In genomic region chr4:126325281-126325861, GRCm38 (mm10) we compare ENCODE assay signal across 9 mouse cellular contexts. TPM values are rescaled to one million over a fixed set of nuclear protein-coding genes. Genes with fewer than 3 reads are reported as not detected.
DNase-seq lines count a peak whose midpoint lies in the region; ATAC-seq lines count a peak whose summit lies in the region.
"Had no signal": no experiment of that assay in that cellular context is flagged by ENCODE, and none has a peak within 500 bp of the region (broad histone marks: within the 10 kb centered on the region; RNA-seq: fewer than 3 reads in every experiment).

TSS of gene Tekt2 (minus strand) at chr4:126325688.

- H3K4me3 ChIP-seq in neural tube, embryonic 13.5 days = no peak within 1 kb of the TSS
- H3K4me3 ChIP-seq in liver, embryonic 13.5 days (replicated peaks) = peak within 1 kb of the TSS; percentile 4; the same call in 1 of the 2 replicates

- no peaks in the 10 kb centered on the region for H3K36me3 ChIP-seq in neural tube, embryonic 13.5 days
- no peaks in the 10 kb centered on the region for H3K36me3 ChIP-seq in liver, embryonic 13.5 days

- no peak for ATAC-seq in neural tube, embryonic 13.5 days (ENCODE audit: low read depth)
- no peak for ATAC-seq in liver, embryonic 13.5 days (ENCODE audit: low read depth)

- H3K27ac ChIP-seq in neural tube, embryonic 13.5 days (replicated peaks) = no peak within 1 kb of the TSS
- no peak within 1 kb of the TSS for H3K27ac ChIP-seq in liver, embryonic 13.5 days

- peak within 1 kb of the TSS; percentile 38 for H3K4me2 ChIP-seq in neural tube, embryonic 13.5 days
- H3K4me2 ChIP-seq in liver, embryonic 13.5 days = peak within 1 kb of the TSS; percentile 33; the same call in 1 of the 2 replicates

- H3K9me3 ChIP-seq in neural tube, embryonic 13.5 days = no peaks in the 10 kb centered on the region
- no peaks in the 10 kb centered on the region for H3K9me3 ChIP-seq in liver, embryonic 13.5 days (replicated peaks)

- peaks cover 22% of the 10 kb centered on the region for H3K4me1 ChIP-seq in neural tube, embryonic 13.5 days (replicated peaks)
- peaks cover 21% of the 10 kb centered on the region for H3K4me1 ChIP-seq in liver, embryonic 13.5 days (replicated peaks)

- 10% methylated on average over 23 of the region's 23 CpGs for WGBS in neural tube, embryonic 13.5 days
- WGBS in liver, embryonic 13.5 days (ENCODE audit: insufficient replicate concordance) = 18% methylated on average over 23 of the region's 23 CpGs

- peak; percentile 57 to 59 for DNase-seq in cerebellum, postnatal 14 days
- no peak for DNase-seq in cerebellum, adult 11-12 months
- no peak for DNase-seq in neural tube, embryonic 10.5 days (ENCODE audit: extremely low spot score, low spot score)
- no peak for DNase-seq in liver, embryonic 13.5 days
- DNase-seq in urinary bladder, adult 2 months (ENCODE audit: low spot score) = peak; percentile 32
- no peak for DNase-seq in right cerebral cortex, postnatal 36 days (ENCODE audit: low spot score in 2 of 2)
- no peak for DNase-seq in adrenal gland, adult 2 months

- H3K27me3 ChIP-seq in neural tube, embryonic 13.5 days = peaks cover 32% of the 10 kb centered on the region
- H3K27me3 ChIP-seq in liver, embryonic 13.5 days = peaks cover 37% of the 10 kb centered on the region

- H3K9ac ChIP-seq in neural tube, embryonic 13.5 days = peak within 1 kb of the TSS; percentile 34
- no peak within 1 kb of the TSS for H3K9ac ChIP-seq in liver, embryonic 13.5 days

RNA-seq across cellular contexts. Expression of gene Tekt2, which starts in this region (rescaled TPM):
- polyA plus RNA-seq in neural tube, embryonic 13.5 days (2015; fragmentation: Nextera tagmentation; extraction: Ambion mirVana) = 6.6 and 6.7 TPM in 2 replicates
- 0.51 and 0.53 TPM in 2 replicates for polyA plus RNA-seq in liver, embryonic 13.5 days (2015; fragmentation: Nextera tagmentation; extraction: Ambion mirVana)
- polyA plus RNA-seq in urinary bladder, adult 2 months (2012; rRNA removed) = 25.8 and 40.1 TPM in 2 replicates
- total RNA-seq in adrenal gland, adult 2 months (2021) = 1 to 10 TPM; 3.2 to 3.3 TPM
- 2.9 and 4.8 TPM in 2 replicates for polyA plus RNA-seq in adrenal gland, adult 2 months (2012; rRNA removed)
- total RNA-seq: common myeloid progenitor, adult 5-6 weeks had no signal

Comparison
In these comparisons a context has a peak if more than half of its experiments do, and no peak if none do; other contexts are left out.
1. DNase-seq: peak in cerebellum, postnatal 14 days (2 of 2) and urinary bladder, adult 2 months (single experiment); none in cerebellum, adult 11-12 months (single experiment), neural tube, embryonic 10.5 days (single experiment), liver, embryonic 13.5 days (single experiment), right cerebral cortex, postnatal 36 days (0 of 2) and adrenal gland, adult 2 months (single experiment).